Mouse (Mus musculus) left cerebral cortex, postnatal 10 days (tissue): ENCODE data around the gene Epn3. TPM values are rescaled to one million over a fixed set of nuclear protein-coding genes. Genes with fewer than 3 reads are reported as not detected.

Source experiments
- DNase-seq, 2 experiments: peaks; one replicate each; pipeline ENCODE4 v3.0.0; 2021 to 2022; ENCODE audit warnings: low spot score in 2 of 2, mixed read lengths in 1 of 2; ENCODE audit errors: extremely low spot score in 1 of 2
- intact Hi-C: fragments of 180-260 bp; cut with DNase I; formaldehyde crosslinking; loops from one replicate; pipeline ENCODE4 v1.15.1; 2025
- total RNA-seq, 2 experiments: library from RNA; stranded (reverse); gene quantifications; 2 replicates each; pipeline ENCODE4 v1.2.3; 2021

Gene Epn3
- total RNA-seq, 2 experiments from 2014 or later, result 1.6 to 1.8 TPM

- peak; percentile 88 to 94 for DNase-seq
- intact Hi-C loops, result loop anchor here (5.0 kb wide), 2 partner anchors 52 to 132 kb away; no protein-coding TSS in a partner anchor
Measured at GRCm38 (mm10) chr11:94473707-94474543, 25.8 kb downstream of the Epn3 start, which contains the start of gene Cacna1g. TSS of gene Cacna1g (minus strand) at chr11:94474198.

GRCm38 (mm10) chr11:94472916-94473706, 26.7 kb downstream of the Epn3 start:
- DNase-seq, result peak in 1 of 2 experiments; percentile 55
- intact Hi-C loops, result loop anchor here (5.0 kb wide), 2 partner anchors 51 to 131 kb away; no protein-coding TSS in a partner anchor

GRCm38 (mm10) chr11:94472585-94472915, 27.2 kb downstream of the Epn3 start:
- intact Hi-C loops, result loop anchor here (5.0 kb wide), 2 partner anchors 50 to 130 kb away; no protein-coding TSS in a partner anchor
- DNase-seq, result peak in 1 of 2 experiments; percentile 55

DNA sequence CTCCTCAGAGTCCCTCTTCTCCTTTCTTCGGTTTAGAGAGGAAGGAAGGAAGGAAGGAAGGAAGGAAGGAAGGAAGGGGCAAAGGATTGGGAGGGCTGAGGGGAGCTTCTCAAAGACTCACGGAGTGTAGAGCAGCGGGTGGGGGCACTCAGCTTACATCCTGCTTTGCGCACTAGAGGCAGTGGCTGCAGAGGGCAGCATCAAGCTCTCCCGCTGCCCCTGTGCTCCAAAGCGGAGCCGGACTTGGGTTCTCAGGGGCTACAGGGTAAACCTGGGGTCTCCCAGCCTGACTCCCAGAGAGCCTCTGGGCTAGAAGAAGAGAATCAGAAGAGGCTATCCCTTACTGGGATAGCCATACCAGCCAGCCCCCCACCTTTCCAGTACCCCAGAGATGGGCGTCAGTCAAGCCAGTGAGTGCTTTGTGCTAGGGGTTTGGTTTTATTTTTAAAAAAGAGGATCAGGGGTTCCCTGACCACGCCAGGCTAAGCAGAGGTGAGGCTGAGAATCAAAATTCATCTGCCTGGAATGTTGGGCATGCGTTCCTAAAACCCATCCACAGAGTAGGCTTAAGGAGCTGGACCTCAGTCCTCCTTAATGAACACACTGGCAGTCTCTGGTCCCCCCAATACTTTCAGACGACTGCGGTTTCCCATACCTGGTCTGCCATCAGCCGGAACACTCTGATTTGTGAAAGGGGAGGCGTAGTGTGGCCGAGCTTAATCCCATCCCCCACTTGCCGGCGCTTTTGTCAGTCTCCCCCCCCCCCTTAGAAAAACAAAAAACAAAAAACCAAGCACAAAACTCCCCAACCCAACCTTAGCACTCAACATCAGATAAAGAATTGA, 27.8 kb downstream of the Epn3 start:
- intact Hi-C loops, result loop anchor here (5.0 kb wide), 2 partner anchors 50 to 130 kb away; no protein-coding TSS in a partner anchor
- DNase-seq, result no peak

DNA sequence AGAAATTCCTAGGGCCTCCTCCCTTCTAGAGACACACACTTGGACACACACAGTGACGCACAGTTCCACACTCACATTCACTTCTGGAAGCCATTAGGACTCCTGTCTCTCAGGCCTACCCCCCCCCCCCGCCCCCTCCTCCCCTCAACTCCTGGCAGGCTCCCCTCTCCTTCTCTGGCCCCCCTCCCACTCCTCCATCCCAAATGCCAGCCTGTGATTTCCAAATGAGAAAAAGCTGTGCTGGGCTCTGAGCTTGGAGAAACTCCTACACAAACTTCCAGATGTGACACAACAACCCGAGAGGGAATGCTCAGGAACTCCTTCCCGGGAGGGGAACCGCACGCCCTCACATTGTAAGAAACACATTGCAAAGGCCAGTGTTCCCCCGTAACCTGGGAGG, 29.4 kb downstream of the Epn3 start:
- intact Hi-C loops, result loop anchor here (5.0 kb wide), 2 partner anchors 48 to 128 kb away; no protein-coding TSS in a partner anchor
- no peak for DNase-seq

DNA sequence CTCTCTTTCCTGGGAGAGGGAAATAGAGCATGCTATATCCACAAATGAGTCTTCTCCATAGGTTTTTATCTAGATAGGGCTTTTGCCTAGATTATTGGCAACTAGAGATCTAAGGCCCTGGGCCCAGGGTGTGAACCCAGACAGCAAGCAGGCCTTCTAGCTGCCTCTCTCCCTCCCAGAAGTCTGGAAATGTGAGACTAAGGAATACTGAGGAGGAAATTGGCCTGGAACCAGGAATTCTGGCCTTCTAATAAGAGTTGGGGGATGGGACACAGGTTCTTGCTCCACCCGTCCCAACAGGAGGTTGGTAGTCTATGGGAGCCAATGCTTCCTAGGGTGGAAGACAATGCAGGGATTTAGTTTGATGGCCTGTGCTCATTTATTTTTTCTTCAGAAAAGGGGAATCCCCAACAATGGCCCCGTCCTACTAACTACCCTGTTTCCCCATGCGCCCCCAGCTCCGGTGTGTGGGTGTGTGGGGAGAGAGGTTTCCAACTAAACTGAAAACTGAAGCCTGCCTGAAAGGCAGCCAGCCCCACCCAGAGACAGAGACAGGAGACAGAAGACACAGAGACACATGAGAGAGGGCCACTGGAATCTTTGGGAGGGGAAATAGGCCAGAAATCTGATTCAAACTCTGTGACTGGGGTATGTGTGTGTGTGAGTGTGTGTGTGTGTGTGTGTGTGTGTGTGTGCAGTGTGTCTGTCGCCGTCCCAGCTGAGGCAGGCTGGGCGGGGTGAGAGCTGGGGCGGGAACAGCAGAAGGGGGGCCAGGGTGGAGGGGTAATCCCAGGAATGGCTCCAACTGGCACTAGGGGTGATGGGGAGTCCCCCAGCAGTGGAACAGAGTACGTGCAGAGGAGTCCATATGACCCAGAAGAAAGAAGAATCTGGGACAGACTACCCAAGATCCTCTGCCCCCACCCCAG, 30.4 kb downstream of the Epn3 start:
- intact Hi-C loops, result loop anchor here (5.0 kb wide), 2 partner anchors 47 to 127 kb away; no protein-coding TSS in a partner anchor
- DNase-seq, result no peak

DNA sequence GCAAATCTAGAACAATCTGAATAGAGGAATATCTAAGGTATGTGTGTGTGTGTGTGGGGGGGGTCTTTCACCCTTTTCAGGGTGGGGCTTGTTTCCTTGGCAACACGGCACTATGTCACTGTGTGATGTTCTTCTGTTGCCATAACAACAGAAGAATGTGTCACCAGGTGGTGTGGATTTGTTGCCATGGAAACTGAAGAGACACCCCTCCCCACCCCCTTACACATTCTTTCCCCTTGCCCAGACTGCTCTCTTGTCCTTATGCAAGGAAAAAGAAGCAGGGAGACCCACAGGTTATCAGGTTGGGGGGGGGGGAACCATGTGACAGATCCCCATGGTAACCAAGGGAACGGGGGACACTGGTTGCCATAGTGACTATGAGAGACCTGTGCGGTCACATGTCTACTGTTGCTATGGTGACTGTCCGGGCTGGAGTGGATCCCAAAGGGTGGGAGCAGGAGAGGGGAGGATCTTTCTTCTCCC, 31.2 kb downstream of the Epn3 start:
- intact Hi-C loops, result no loop called here
- peak; percentile 85 for DNase-seq

DNA sequence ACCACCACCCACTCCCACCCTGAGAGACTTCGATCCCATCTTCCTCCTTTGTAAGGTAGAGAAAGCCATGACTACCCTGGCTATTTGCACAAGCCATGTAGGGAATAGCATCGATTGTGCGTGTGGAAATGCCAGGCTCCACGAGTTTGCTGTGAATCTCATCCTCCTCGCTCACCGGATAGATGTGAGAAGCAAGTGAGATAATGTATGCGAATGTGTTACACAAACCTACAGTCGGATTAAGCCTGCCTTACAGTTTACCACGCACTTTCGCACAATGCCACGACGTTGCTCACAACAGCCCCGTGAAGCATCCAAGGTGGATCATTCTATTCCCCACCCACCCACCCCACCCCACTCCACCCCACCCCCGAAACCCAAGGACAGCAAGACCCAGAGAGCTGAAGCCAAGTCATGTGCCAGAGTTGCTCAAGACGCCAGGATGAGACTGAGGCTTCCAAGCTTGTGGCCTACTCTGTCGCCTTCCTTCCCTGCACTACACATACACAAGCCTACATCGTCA, 33.4 kb downstream of the Epn3 start:
- intact Hi-C loops, result no loop called here
- DNase-seq, result no peak

GRCm38 (mm10) chr11:94464170-94464569, 35.6 kb downstream of the Epn3 start:
- intact Hi-C loops, result no loop called here

GRCm38 (mm10) chr11:94461856-94462255, 37.9 kb downstream of the Epn3 start:
- intact Hi-C loops, result no loop called here
- DNase-seq, result no peak

More at GRCm38 (mm10) chr11:94464170-94464569, 35.6 kb downstream of the Epn3 start:
- no peak for DNase-seq

GRCm38 (mm10) chr11:94457001-94457400, 42.8 kb downstream of the Epn3 start:
- intact Hi-C loops, result no loop called here
- DNase-seq, result no peak

- DNase-seq, result no peak
- intact Hi-C loops, result no loop called here
Measured at GRCm38 (mm10) chr11:94456347-94456746, 43.4 kb downstream of the Epn3 start.

DNA sequence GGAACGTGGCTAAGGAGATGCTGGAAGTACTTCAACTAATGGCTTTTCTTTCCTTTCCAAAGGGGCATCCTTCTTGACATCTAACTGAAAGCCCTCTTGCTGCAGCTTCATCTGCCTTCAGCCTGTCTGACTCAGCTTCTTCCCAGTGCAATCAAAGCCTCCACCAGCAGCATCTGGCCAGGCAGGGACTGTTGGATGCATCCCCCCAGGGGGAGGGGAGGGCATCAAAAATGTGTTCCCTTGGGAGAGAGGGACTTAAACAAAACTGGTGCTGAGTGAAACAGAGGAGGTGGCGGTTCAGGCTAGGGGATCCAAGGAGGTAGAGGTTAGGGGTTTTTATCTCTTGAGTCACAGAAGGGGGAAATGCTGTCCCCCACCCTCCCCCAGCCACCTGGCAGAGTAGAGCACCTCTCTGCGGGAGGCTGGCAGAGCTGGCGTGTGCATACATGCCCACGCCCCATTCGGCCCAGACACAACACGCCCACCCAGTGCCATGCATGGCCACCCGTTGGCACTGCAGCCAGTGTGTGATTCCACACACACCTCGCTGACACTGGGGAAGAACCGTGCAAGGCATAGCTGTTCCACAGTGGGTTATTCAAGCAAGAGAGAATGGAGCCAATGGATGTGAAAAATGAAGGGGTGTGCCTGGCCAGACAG, 44.5 kb downstream of the Epn3 start:
- intact Hi-C loops, result no loop called here
- peak in 1 of 2 experiments; percentile 53 for DNase-seq

DNA sequence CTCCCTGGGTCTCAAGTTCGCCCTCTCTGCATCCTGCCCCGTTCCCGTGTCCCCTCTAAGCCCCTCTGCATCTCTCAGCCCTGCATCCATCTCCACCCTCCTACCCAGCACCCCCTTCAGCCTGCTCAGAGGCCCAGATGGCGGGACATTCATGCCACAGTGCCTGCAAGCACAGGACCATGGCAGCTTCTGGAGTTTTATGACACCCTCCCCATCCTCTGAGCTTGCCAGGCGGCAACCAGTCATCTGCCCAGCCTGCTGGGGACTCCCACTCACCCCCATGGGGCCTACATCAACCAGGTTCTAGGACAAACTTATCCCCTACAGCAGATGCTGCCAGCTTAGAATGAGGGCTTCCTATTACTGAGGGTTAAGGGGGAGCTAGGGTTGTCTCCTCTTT, 45.0 kb downstream of the Epn3 start:
- intact Hi-C loops, result no loop called here
- DNase-seq, result no peak

- intact Hi-C loops, result no loop called here
Measured at GRCm38 (mm10) chr11:94451091-94451773, 48.5 kb downstream of the Epn3 start.

GRCm38 (mm10) chr11:94449886-94450285, 49.9 kb downstream of the Epn3 start:
- no peak for DNase-seq
- intact Hi-C loops, result no loop called here

More at GRCm38 (mm10) chr11:94451091-94451773, 48.5 kb downstream of the Epn3 start:
- DNase-seq, result no peak
